In the genomic region with DNA sequence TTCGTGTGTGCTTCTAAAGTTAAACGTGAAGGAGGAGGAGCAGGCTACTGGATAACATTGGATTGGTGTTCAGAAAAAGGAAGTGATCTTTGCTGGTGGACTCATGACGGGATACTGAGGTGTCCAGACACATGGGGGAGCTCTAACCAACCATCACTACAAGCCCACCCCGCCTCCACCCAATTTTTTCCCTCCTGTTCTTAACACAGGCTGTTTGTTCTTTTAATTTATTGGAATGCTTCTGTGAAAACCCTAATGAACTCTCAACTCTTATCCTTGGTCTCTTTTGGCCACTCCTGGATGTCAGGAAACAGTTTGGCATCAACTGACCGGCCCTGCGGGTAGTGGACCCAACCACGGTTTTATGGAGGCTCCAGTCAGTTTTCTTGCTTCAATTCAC, we compare ENCODE assay signal across 9 mouse cellular contexts. TPM values are rescaled to one million over a fixed set of nuclear protein-coding genes. Genes with fewer than 3 reads are reported as not detected.
A peak's percentile ranks its signal among the peaks of the same experiment; 100 is the strongest.
DNase-seq lines count a peak whose midpoint lies in the region; ATAC-seq and TF ChIP-seq lines count a peak whose summit lies in the region.
"Had no signal": no experiment of that assay in that cellular context is flagged by ENCODE, and none has a peak within 500 bp of the region (broad histone marks: within the 10 kb centered on the region; RNA-seq: fewer than 3 reads in every experiment).

No protein-coding gene starts in this region.

- no peak overlapping the region for H3K9ac ChIP-seq in hindbrain, postnatal 0 days (replicated peaks; ENCODE audit: low read length)
- H3K9ac ChIP-seq: liver, embryonic 15.5 days had no signal

- H3K27me3 ChIP-seq in hindbrain, postnatal 0 days (ENCODE audit: insufficient read depth, low read length): no peaks in the 10 kb centered on the region
- no peaks in the 10 kb centered on the region for H3K27me3 ChIP-seq in hindbrain, embryonic 10.5 days (ENCODE audit: insufficient read depth, poor library complexity, severe bottlenecking)
- H3K27me3 ChIP-seq: liver, embryonic 15.5 days had no signal

- TF ChIP-seq CTCF in hindbrain, postnatal 0 days (IDR thresholded peaks at IDR 0.05; ENCODE audit: low read depth): peak; percentile 12; the same call in 1 of the 2 replicates
- peak; percentile 53 for TF ChIP-seq CTCF in lung, adult 2 months (IDR thresholded peaks at IDR 0.05; ENCODE audit: insufficient read depth, low read length)

- no peaks in the 10 kb centered on the region for H3K36me3 ChIP-seq in hindbrain, postnatal 0 days (ENCODE audit: insufficient read depth, low read length)
- H3K36me3 ChIP-seq in hindbrain, embryonic 10.5 days: no peaks in the 10 kb centered on the region
- H3K36me3 ChIP-seq: liver, embryonic 15.5 days had no signal

- no peak overlapping the region for H3K4me2 ChIP-seq in hindbrain, postnatal 0 days (ENCODE audit: low read depth, low read length)
- H3K4me2 ChIP-seq: liver, embryonic 15.5 days had no signal

- no peaks in the 10 kb centered on the region for H3K4me1 ChIP-seq in hindbrain, postnatal 0 days (ENCODE audit: insufficient read depth, low read length)
- peaks cover 15% of the 10 kb centered on the region for H3K4me1 ChIP-seq in hindbrain, embryonic 10.5 days (replicated peaks)
- H3K4me1 ChIP-seq in lung, adult 2 months (ENCODE audit: control insufficient read depth, insufficient read depth, low read length): peaks cover 2% of the 10 kb centered on the region

- no peak for DNase-seq in hindbrain, postnatal 0 days (ENCODE audit: low spot score)
- no peak for DNase-seq in hindbrain, embryonic 10.5 days (ENCODE audit: low spot score)
- DNase-seq in urinary bladder, postnatal 14 days (ENCODE audit: low spot score): peak; percentile 18
- no peak for DNase-seq in urinary bladder, postnatal 4 days (ENCODE audit: low spot score in 2 of 2)
- no peak for DNase-seq in lung, adult 2 months
- DNase-seq in thymus, postnatal 4 days: peak; percentile 43
- no peak for DNase-seq in gastrocnemius, postnatal 25 days
- no peak for DNase-seq in cerebellum, postnatal 36 days

- no peak for ATAC-seq in hindbrain, postnatal 0 days

- H3K27ac ChIP-seq in hindbrain, postnatal 0 days: no peak overlapping the region
- H3K27ac ChIP-seq in hindbrain, embryonic 10.5 days: no peak overlapping the region
- H3K27ac ChIP-seq: liver, embryonic 15.5 days had no signal

- no peak overlapping the region for H3K4me3 ChIP-seq in hindbrain, postnatal 0 days (ENCODE audit: low read length)
- H3K4me3 ChIP-seq in hindbrain, embryonic 10.5 days: no peak overlapping the region
- H3K4me3 ChIP-seq in lung, adult 2 months (replicated peaks; ENCODE audit: extremely low read depth, low read depth, low read length): no peak overlapping the region
- H3K4me3 ChIP-seq: liver, embryonic 15.5 days had no signal

- WGBS in hindbrain, postnatal 0 days: 81% methylated on average over 7 of the region's 7 CpGs
- 85% methylated on average over 7 of the region's 7 CpGs for WGBS in hindbrain, embryonic 10.5 days
- 59% methylated on average over 7 of the region's 7 CpGs for WGBS in lung, adult 2 months

- no peaks in the 10 kb centered on the region for H3K9me3 ChIP-seq in hindbrain, postnatal 0 days (ENCODE audit: low read length)
- no peaks in the 10 kb centered on the region for H3K9me3 ChIP-seq in hindbrain, embryonic 10.5 days
- H3K9me3 ChIP-seq: liver, embryonic 15.5 days had no signal

- no peak for TF ChIP-seq POLR2A in lung, adult 2 months (IDR thresholded peaks at IDR 0.05; ENCODE audit: borderline replicate concordance, extremely low read depth, low read depth, low read length)

RNA-seq across cellular contexts. Expression of a gene that starts 33.3 kb away (rescaled TPM):
- 49.7 and 56.7 TPM in 2 replicates for total RNA-seq in hindbrain, postnatal 0 days (2014; rRNA removed)
- 65.2 and 68.8 TPM in 2 replicates for polyA plus RNA-seq in hindbrain, postnatal 0 days (2015; fragmentation: Nextera tagmentation; extraction: Ambion mirVana)
- 45.9 and 56.5 TPM in 2 replicates for polyA plus RNA-seq in hindbrain, embryonic 10.5 days (2016; fragmentation: Nextera tagmentation; extraction: Ambion mirVana)
- 40.0 and 53.0 TPM in 2 replicates for polyA plus RNA-seq in lung, adult 2 months (2012; rRNA removed)
- 10 to 100 TPM; 21.4 to 24.3 TPM for total RNA-seq in gastrocnemius, postnatal 25 days (2021)

Comparison
In these comparisons a context has a peak if more than half of its experiments do, and no peak if none do; other contexts are left out.
1. DNase-seq: peak in urinary bladder, postnatal 14 days (single experiment) and thymus, postnatal 4 days (single experiment); none in hindbrain, postnatal 0 days (single experiment), hindbrain, embryonic 10.5 days (single experiment), urinary bladder, postnatal 4 days (0 of 2), lung, adult 2 months (single experiment), gastrocnemius, postnatal 25 days (single experiment) and cerebellum, postnatal 36 days (0 of 2).